Mouse (Mus musculus): ENCODE results near the gene Elfn1.

DNA sequence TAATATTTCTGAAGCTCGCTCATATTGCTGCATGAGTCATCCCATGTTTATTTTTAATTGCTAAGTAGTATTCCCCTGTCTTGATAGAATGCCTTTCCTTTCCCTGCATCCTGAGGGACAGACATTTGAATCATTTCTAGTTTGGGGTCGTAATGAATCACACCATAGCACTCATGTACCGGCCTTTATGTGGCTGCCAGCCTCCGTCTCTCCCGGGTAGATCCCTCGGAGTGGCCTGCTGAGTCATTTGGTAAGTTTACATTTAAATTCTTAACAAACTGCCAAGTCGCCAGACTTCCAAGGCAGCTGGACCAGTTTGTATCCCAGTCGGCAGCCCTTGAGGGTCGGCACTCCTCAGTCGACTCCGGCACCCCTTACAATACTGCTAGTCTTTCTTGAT lies 13.9 kb downstream of the Elfn1 start:
- no peak for TF ChIP-seq CTCF (IDR thresholded peaks at IDR 0.05; ENCODE audit: insufficient read depth, low read length)
- TF ChIP-seq POLR2A (IDR thresholded peaks at IDR 0.05; ENCODE audit: borderline replicate concordance, extremely low read depth, low read depth, low read length) = no peak

Data from lung, adult 2 months (tissue).